Mouse (Mus musculus) forebrain, embryonic 10.5 days (tissue): ENCODE results near the gene Gm12166. TPM values are rescaled to one million over a fixed set of nuclear protein-coding genes. Genes with fewer than 3 reads are reported as not detected.

Experiments
- microRNA-seq: library from miRNA; unstranded; fragments of <30 nt; microRNA quantifications from one replicate; pipeline ENCODE4, GENCODE M21; 2017
- polyA plus RNA-seq: library from polyadenylated mRNA; unstranded; fragments of >200 nt; fragmentation: Nextera tagmentation; extraction: Ambion mirVana; gene quantifications from 2 replicates; pipeline ENCODE4 v1.2.1, GENCODE M21; 2016

Gm12166 gene
- polyA plus RNA-seq, 1 experiment from 2014 or later = 2.5 TPM

Small RNA genes within 50 kb of the gene (microRNA-seq; reads per million reads assigned to microRNA genes)
- gene Mir8100 = not detected

Other genes with a start within 250 kb of the Gm12166 start
- gene Clint1, start 200.3 kb downstream of the Gm12166 start, polyA plus RNA-seq = 62.8 and 64.2 TPM in 2 replicates
- 5.9 and 6.5 TPM in 2 replicates for gene Lsm11, start 107.4 kb downstream of the Gm12166 start, polyA plus RNA-seq
- 15.9 and 19.8 TPM in 2 replicates for gene Thg1l, start 96.8 kb downstream of the Gm12166 start, polyA plus RNA-seq
- gene Sox30, start 72.0 kb downstream of the Gm12166 start, polyA plus RNA-seq = 0.05 TPM in 1 of 2 replicates, not detected in the other
- gene Adam19, start 3.7 kb upstream of the Gm12166 start, polyA plus RNA-seq = 10.7 TPM in 2 replicates
- 1.6 and 1.7 TPM in 2 replicates for gene Nipal4, start 114.2 kb upstream of the Gm12166 start, polyA plus RNA-seq
- gene Fndc9, start 183.2 kb upstream of the Gm12166 start, polyA plus RNA-seq = 0.43 and 0.66 TPM in 2 replicates